Mouse (Mus musculus): ENCODE data around the gene Gm13691.
"Not testable (repeated sequence)": the region's sequence is repeated elsewhere in the genome, so short reads cannot be mapped to it uniquely, and the experiment has no call there.

Gm13691 gene

GRCm38 (mm10) chr2:84032505-84032904 is 42.2 kb downstream of the Gm13691 start:
- DNase-seq (ENCODE audit: low spot score in 2 of 2), result no peak

DNA sequence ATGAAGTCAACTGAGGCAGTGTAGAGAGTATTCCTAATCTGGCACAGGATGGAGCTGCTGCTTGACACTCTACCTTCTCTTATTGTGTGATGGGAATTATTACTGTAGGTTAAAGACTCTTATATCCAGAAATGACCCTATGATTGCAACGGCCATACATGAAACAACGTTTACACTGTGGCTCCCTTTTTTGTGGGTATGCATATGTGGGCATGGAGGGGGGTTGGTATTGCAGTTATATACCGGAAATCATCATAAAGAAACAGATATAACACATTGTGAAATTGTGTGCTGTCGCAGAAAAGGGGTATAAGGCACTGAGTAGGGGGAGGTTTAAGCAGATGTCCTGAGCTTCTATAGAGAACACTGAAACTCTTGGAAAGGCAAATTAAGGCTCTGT is 45.6 kb downstream of the Gm13691 start:
- no peak for DNase-seq (ENCODE audit: low spot score in 2 of 2)

GRCm38 (mm10) chr2:84037304-84037703 is 47.0 kb downstream of the Gm13691 start:
- no peak for DNase-seq (ENCODE audit: low spot score in 2 of 2)

- not testable (repeated sequence) for DNase-seq (ENCODE audit: low spot score in 2 of 2)
Measured at GRCm38 (mm10) chr2:84037943-84038342, 47.6 kb downstream of the Gm13691 start.

- DNase-seq (ENCODE audit: low spot score in 2 of 2), result no peak
Measured at GRCm38 (mm10) chr2:84039277-84039676, 48.9 kb downstream of the Gm13691 start.
